Mouse (Mus musculus) G1E (cell line): ENCODE data around the gene Togaram2.

Experiments
- CTCF ChIP-seq: IDR thresholded peaks from 2 replicates; pipeline ENCODE4 v1.5.1; 2012; ENCODE audit warnings: low read depth, low read length, inconsistent platforms, mixed read lengths
- GATA1 ChIP-seq: IDR thresholded peaks from 2 replicates; pipeline ENCODE4 v1.6.1; 2012; ENCODE audit warnings: borderline replicate concordance, low read length, inconsistent platforms, mixed read lengths
- GATA2 ChIP-seq: IDR thresholded peaks from 2 replicates; pipeline ENCODE4 v1.6.1; 2012; ENCODE audit warnings: low read depth, low read length, inconsistent platforms, borderline replicate concordance
- TAL1 ChIP-seq: conservative IDR thresholded peaks from 2 replicates; pipeline ENCODE4 v1.6.1; 2012; ENCODE audit warnings: low read depth, low read length, inconsistent platforms, mixed read lengths

- TF ChIP-seq CTCF (no peak), TAL1 (no peak), GATA2 (no peak), GATA1 (no peak)
Observed at GRCm38 (mm10) chr17:71774173-71774572, 101.1 kb downstream of the Togaram2 start.
